In the genomic region with DNA sequence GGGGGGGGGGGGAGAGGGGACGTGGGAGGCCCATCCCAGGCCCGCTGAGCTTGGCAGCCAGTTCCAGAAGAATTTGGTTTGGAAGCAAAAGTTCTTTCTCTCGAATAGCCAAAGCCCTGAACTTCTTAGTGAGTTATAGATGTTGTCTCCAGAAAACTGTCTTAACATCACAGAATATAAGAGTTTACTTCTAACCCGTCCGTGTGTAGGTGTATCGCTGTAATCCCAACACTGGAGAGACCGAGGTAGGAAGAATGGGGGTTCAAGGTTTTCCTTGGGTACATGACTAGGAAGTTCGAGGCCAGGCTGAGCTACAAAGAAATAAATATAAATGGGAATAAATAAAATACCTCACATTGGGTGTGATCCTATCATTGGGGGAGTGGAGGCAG, we compare ENCODE assay signal across 8 mouse cellular contexts. TPM values are rescaled to one million over a fixed set of nuclear protein-coding genes. Genes with fewer than 3 reads are reported as not detected.
A peak's percentile ranks its signal among the peaks of the same experiment; 100 is the strongest.
DNase-seq lines count a peak whose midpoint lies in the region; ATAC-seq lines count a peak whose summit lies in the region.

No protein-coding gene starts in this region.

- intact Hi-C loops in heart, postnatal 10 days (cut with DNase I): loop anchor here (1.0 kb wide), 1 partner anchor 62 kb away; no protein-coding TSS in a partner anchor

- no peaks in the 10 kb centered on the region for H3K27me3 ChIP-seq in heart, embryonic 13.5 days (replicated peaks)
- no peaks in the 10 kb centered on the region for H3K27me3 ChIP-seq in embryonic facial prominence, embryonic 11.5 days (ENCODE audit: control insufficient read depth, insufficient read depth, low read length)
- H3K27me3 ChIP-seq in hindbrain, embryonic 16.5 days (replicated peaks; ENCODE audit: control insufficient read depth, insufficient read depth, low read length): no peaks in the 10 kb centered on the region
- H3K27me3 ChIP-seq in midbrain, embryonic 15.5 days (replicated peaks): no peaks in the 10 kb centered on the region

- H3K4me1 ChIP-seq in heart, embryonic 13.5 days: peaks cover 26% of the 10 kb centered on the region
- H3K4me1 ChIP-seq in embryonic facial prominence, embryonic 11.5 days (ENCODE audit: control insufficient read depth, insufficient read depth, low read length): no peaks in the 10 kb centered on the region
- peaks cover 11% of the 10 kb centered on the region for H3K4me1 ChIP-seq in hindbrain, embryonic 16.5 days (ENCODE audit: control insufficient read depth, insufficient read depth, low read depth, low read length)
- peaks cover 17% of the 10 kb centered on the region for H3K4me1 ChIP-seq in midbrain, embryonic 15.5 days

- no peak overlapping the region for H3K27ac ChIP-seq in heart, embryonic 13.5 days (replicated peaks)
- no peak overlapping the region for H3K27ac ChIP-seq in embryonic facial prominence, embryonic 11.5 days (replicated peaks; ENCODE audit: low read depth, low read length)
- H3K27ac ChIP-seq in hindbrain, embryonic 16.5 days (ENCODE audit: low read depth, low read length): no peak overlapping the region
- no peak overlapping the region for H3K27ac ChIP-seq in midbrain, embryonic 15.5 days

- 39% methylated on average over 7 of the region's 8 CpGs for WGBS in heart, embryonic 13.5 days
- WGBS in embryonic facial prominence, embryonic 11.5 days: 51% methylated on average over 7 of the region's 8 CpGs
- WGBS in hindbrain, embryonic 16.5 days: 54% methylated on average over 7 of the region's 8 CpGs
- 44% methylated on average over 8 of the region's 8 CpGs for WGBS in midbrain, embryonic 15.5 days

- no peak overlapping the region; the same call in 1 of the 2 replicates for H3K9ac ChIP-seq in heart, embryonic 13.5 days
- H3K9ac ChIP-seq in embryonic facial prominence, embryonic 11.5 days (replicated peaks; ENCODE audit: low read length): no peak overlapping the region; the same call in 1 of the 2 replicates
- H3K9ac ChIP-seq in hindbrain, embryonic 16.5 days (ENCODE audit: low read depth, low read length): no peak overlapping the region
- no peak overlapping the region for H3K9ac ChIP-seq in midbrain, embryonic 15.5 days

- H3K4me2 ChIP-seq in heart, embryonic 13.5 days: peak overlapping the region; percentile 81
- H3K4me2 ChIP-seq in embryonic facial prominence, embryonic 11.5 days (ENCODE audit: low read depth, low read length): peak overlapping the region; percentile 37; the same call in 1 of the 2 replicates
- peak overlapping the region; percentile 45 for H3K4me2 ChIP-seq in hindbrain, embryonic 16.5 days (ENCODE audit: low read length)
- H3K4me2 ChIP-seq in midbrain, embryonic 15.5 days: peak overlapping the region; percentile 56

- H3K4me3 ChIP-seq in heart, embryonic 13.5 days: peak overlapping the region; percentile 86
- H3K4me3 ChIP-seq in embryonic facial prominence, embryonic 11.5 days (ENCODE audit: low read depth, low read length): peak overlapping the region; percentile 91
- H3K4me3 ChIP-seq in hindbrain, embryonic 16.5 days (ENCODE audit: low read length): peak overlapping the region; percentile 90
- peak overlapping the region; percentile 65 for H3K4me3 ChIP-seq in midbrain, embryonic 15.5 days

- ATAC-seq in heart, embryonic 13.5 days (ENCODE audit: extremely low read depth, insufficient number of reproducible peaks, low FRiP score, low TSS enrichment): no peak
- peak; percentile 1; the same call in 1 of the 2 replicates for ATAC-seq in embryonic facial prominence, embryonic 11.5 days (replicated peaks; ENCODE audit: insufficient number of reproducible peaks, low FRiP score, low TSS enrichment, low read depth)
- ATAC-seq in hindbrain, embryonic 16.5 days: peak; percentile 31; the same call in 1 of the 2 replicates
- peak; percentile 32; the same call in 1 of the 2 replicates for ATAC-seq in midbrain, embryonic 15.5 days (replicated peaks)

- H3K9me3 ChIP-seq in heart, embryonic 13.5 days: no peaks in the 10 kb centered on the region
- H3K9me3 ChIP-seq in embryonic facial prominence, embryonic 11.5 days (replicated peaks; ENCODE audit: control insufficient read depth, low read length): no peaks in the 10 kb centered on the region
- H3K9me3 ChIP-seq in hindbrain, embryonic 16.5 days (ENCODE audit: control insufficient read depth, low read length): no peaks in the 10 kb centered on the region
- no peaks in the 10 kb centered on the region for H3K9me3 ChIP-seq in midbrain, embryonic 15.5 days

- H3K36me3 ChIP-seq in heart, embryonic 13.5 days: peaks cover 5% of the 10 kb centered on the region
- no peaks in the 10 kb centered on the region for H3K36me3 ChIP-seq in embryonic facial prominence, embryonic 11.5 days (replicated peaks; ENCODE audit: control insufficient read depth, insufficient read depth, low read depth, low read length)
- no peaks in the 10 kb centered on the region for H3K36me3 ChIP-seq in hindbrain, embryonic 16.5 days (ENCODE audit: control insufficient read depth, insufficient read depth, low read length)
- H3K36me3 ChIP-seq in midbrain, embryonic 15.5 days (replicated peaks): no peaks in the 10 kb centered on the region

- DNase-seq in heart, postnatal 10 days: no peak
- no peak for DNase-seq in embryonic facial prominence, embryonic 11.5 days (ENCODE audit: low spot score)
- DNase-seq in thymus, postnatal 25 days: no peak
- no peak for DNase-seq in right cerebral cortex, postnatal 14 days
- DNase-seq in ovary, postnatal 14 days (ENCODE audit: low spot score): no peak

RNA-seq across cellular contexts. Expression of a gene that starts 0.4 kb away (rescaled TPM):
- 76.4 and 88.7 TPM in 2 replicates for polyA plus RNA-seq in heart, embryonic 13.5 days (2015; fragmentation: Nextera tagmentation; extraction: Ambion mirVana)
- 10 to 100 TPM; 91.6 to 94.8 TPM for total RNA-seq in heart, postnatal 10 days (2021)
- 68.1 and 68.6 TPM in 2 replicates for polyA plus RNA-seq in embryonic facial prominence, embryonic 11.5 days (2014; fragmentation: Nextera tagmentation; extraction: Ambion mirVana)
- 64.8 and 74.9 TPM in 2 replicates for polyA plus RNA-seq in hindbrain, embryonic 16.5 days (2015; fragmentation: Nextera tagmentation; extraction: Ambion mirVana)
- polyA plus RNA-seq in midbrain, embryonic 15.5 days (2015; fragmentation: Nextera tagmentation; extraction: Ambion mirVana): 62.6 and 66.2 TPM in 2 replicates

RNA-seq across cellular contexts. Expression of a gene that starts 17.3 kb away (rescaled TPM):
- polyA plus RNA-seq in heart, embryonic 13.5 days (2015; fragmentation: Nextera tagmentation; extraction: Ambion mirVana): 12.0 and 14.9 TPM in 2 replicates
- total RNA-seq in heart, postnatal 10 days (2021): 10 to 100 TPM in 1 of 2 experiments, 1 to 10 TPM in 1; 5.0 to 12.9 TPM
- polyA plus RNA-seq in embryonic facial prominence, embryonic 11.5 days (2014; fragmentation: Nextera tagmentation; extraction: Ambion mirVana): 10.8 and 13.8 TPM in 2 replicates
- polyA plus RNA-seq in hindbrain, embryonic 16.5 days (2015; fragmentation: Nextera tagmentation; extraction: Ambion mirVana): 15.2 and 49.0 TPM in 2 replicates
- polyA plus RNA-seq in midbrain, embryonic 15.5 days (2015; fragmentation: Nextera tagmentation; extraction: Ambion mirVana): 20.2 and 22.7 TPM in 2 replicates

RNA-seq across cellular contexts. Expression of a gene that starts 36.9 kb away (rescaled TPM):
- 98.7 and 108 TPM in 2 replicates for polyA plus RNA-seq in heart, embryonic 13.5 days (2015; fragmentation: Nextera tagmentation; extraction: Ambion mirVana)
- total RNA-seq in heart, postnatal 10 days (2021): 10 to 100 TPM in 1 of 2 experiments, 1 to 10 TPM in 1; 6.8 to 11.0 TPM
- polyA plus RNA-seq in embryonic facial prominence, embryonic 11.5 days (2014; fragmentation: Nextera tagmentation; extraction: Ambion mirVana): 595 and 626 TPM in 2 replicates
- polyA plus RNA-seq in hindbrain, embryonic 16.5 days (2015; fragmentation: Nextera tagmentation; extraction: Ambion mirVana): 546 and 598 TPM in 2 replicates
- 787 and 795 TPM in 2 replicates for polyA plus RNA-seq in midbrain, embryonic 15.5 days (2015; fragmentation: Nextera tagmentation; extraction: Ambion mirVana)
